Mouse (Mus musculus) lung, postnatal 10 days (tissue): ENCODE data around the gene Plch1.
A peak's percentile ranks its signal among the peaks of the same experiment; 100 is the strongest.

ENCODE experiments used
- DNase-seq: peaks from one replicate; pipeline ENCODE4 v3.0.0; 2021

The Plch1 gene

GRCm38 (mm10) chr3:63899309-63899695, at the start of gene Plch1:
TSS of gene Plch1 (minus strand) at chr3:63899472.
- peak; percentile 56 for DNase-seq

- DNase-seq: peak; percentile 2
Measured at GRCm38 (mm10) chr3:63941204-63941850, 42.1 kb upstream of the Plch1 start.

GRCm38 (mm10) chr3:63938928-63939327, 39.7 kb upstream of the Plch1 start:
- DNase-seq: no peak

- DNase-seq: peak; percentile 93
Measured at GRCm38 (mm10) chr3:63928878-63929859, 29.9 kb upstream of the Plch1 start, which contains the start of gene E130311K13Rik. TSS of gene E130311K13Rik (minus strand) at chr3:63929472.

GRCm38 (mm10) chr3:63919634-63920033, 20.4 kb upstream of the Plch1 start:
- DNase-seq: peak; percentile 31

GRCm38 (mm10) chr3:63910301-63910700, 11.0 kb upstream of the Plch1 start:
- DNase-seq: no peak

- peak; percentile 5 for DNase-seq
Measured at GRCm38 (mm10) chr3:63905241-63905640, 6.0 kb upstream of the Plch1 start.

GRCm38 (mm10) chr3:63904157-63904556, 4.9 kb upstream of the Plch1 start:
- no peak for DNase-seq

GRCm38 (mm10) chr3:63900021-63900571, 824 bp upstream of the Plch1 start:
- no peak for DNase-seq

- DNase-seq: peak; percentile 78
Measured at GRCm38 (mm10) chr3:63898581-63899308, 527 bp downstream of the Plch1 start.

- no peak for DNase-seq
Measured at GRCm38 (mm10) chr3:63897177-63897576, 2.1 kb downstream of the Plch1 start.

GRCm38 (mm10) chr3:63896303-63896702, 3.0 kb downstream of the Plch1 start:
- DNase-seq: no peak

GRCm38 (mm10) chr3:63895786-63896185, 3.5 kb downstream of the Plch1 start:
- DNase-seq: no peak

- DNase-seq: no peak
Measured at GRCm38 (mm10) chr3:63893677-63894076, 5.6 kb downstream of the Plch1 start.

GRCm38 (mm10) chr3:63892154-63892553, 7.1 kb downstream of the Plch1 start:
- DNase-seq: no peak

GRCm38 (mm10) chr3:63881065-63881464, 18.2 kb downstream of the Plch1 start:
- DNase-seq: no peak

- no peak for DNase-seq
Measured at GRCm38 (mm10) chr3:63878995-63879666, 20.1 kb downstream of the Plch1 start.

- DNase-seq: no peak
Measured at GRCm38 (mm10) chr3:63872818-63873217, 26.5 kb downstream of the Plch1 start.

- DNase-seq: no peak
Measured at GRCm38 (mm10) chr3:63871249-63871648, 28.0 kb downstream of the Plch1 start.

- peak; percentile 43 for DNase-seq
Measured at GRCm38 (mm10) chr3:63868285-63868684, 31.0 kb downstream of the Plch1 start.

GRCm38 (mm10) chr3:63865069-63865468, 34.2 kb downstream of the Plch1 start:
- DNase-seq: no peak

- DNase-seq: no peak
Measured at GRCm38 (mm10) chr3:63862716-63863115, 36.6 kb downstream of the Plch1 start.
